Mouse (Mus musculus) G1E (cell line): ENCODE measurements around the gene Fgfr2.

Experiments used
- CTCF ChIP-seq: IDR thresholded peaks from 2 replicates; pipeline ENCODE4 v1.5.1; 2012; ENCODE audit warnings: low read depth, low read length, inconsistent platforms, mixed read lengths
- GATA1 ChIP-seq: IDR thresholded peaks from 2 replicates; pipeline ENCODE4 v1.6.1; 2012; ENCODE audit warnings: borderline replicate concordance, low read length, inconsistent platforms, mixed read lengths
- GATA2 ChIP-seq: IDR thresholded peaks from 2 replicates; pipeline ENCODE4 v1.6.1; 2012; ENCODE audit warnings: low read depth, low read length, inconsistent platforms, borderline replicate concordance
- POLR2AphosphoS5 ChIP-seq: IDR thresholded peaks from 2 replicates; pipeline ENCODE4 v1.6.1; 2012; ENCODE audit warnings: low read depth, low read length, inconsistent platforms; ENCODE audit not compliant: insufficient replicate concordance
- TAL1 ChIP-seq: conservative IDR thresholded peaks from 2 replicates; pipeline ENCODE4 v1.6.1; 2012; ENCODE audit warnings: low read depth, low read length, inconsistent platforms, mixed read lengths

DNA sequence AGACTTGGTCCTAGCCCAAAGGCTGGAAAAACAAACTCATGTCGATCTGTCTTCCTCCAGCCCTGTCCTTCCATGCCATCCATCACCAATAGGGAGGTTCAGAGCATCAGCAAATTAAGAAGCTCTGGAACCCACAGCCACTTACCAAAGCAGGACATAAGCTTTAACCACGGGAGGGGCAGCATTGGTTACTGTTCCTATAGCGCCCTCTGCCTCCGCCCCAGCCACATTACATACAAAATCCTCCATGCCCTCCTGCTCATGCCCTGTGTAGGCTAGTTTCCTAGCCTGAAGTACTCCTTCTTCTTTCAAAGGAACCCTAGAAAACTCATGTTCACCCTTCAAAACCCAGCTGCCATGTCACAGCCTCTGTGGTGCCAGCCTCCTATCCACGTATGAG lies 648.1 kb downstream of the Fgfr2 start:
- TF ChIP-seq CTCF: no peak
- no peak for TF ChIP-seq TAL1
- no peak for TF ChIP-seq GATA1
- no peak for TF ChIP-seq POLR2AphosphoS5
- no peak for TF ChIP-seq GATA2
